Mouse (Mus musculus): ENCODE results near the gene Pdcd4. TPM values are rescaled to one million over a fixed set of nuclear protein-coding genes. Genes with fewer than 3 reads are reported as not detected.

The Pdcd4 gene
- total and polyA plus RNA-seq, 2 experiments from 2014 or later = 32.3 to 82.7 TPM

DNA sequence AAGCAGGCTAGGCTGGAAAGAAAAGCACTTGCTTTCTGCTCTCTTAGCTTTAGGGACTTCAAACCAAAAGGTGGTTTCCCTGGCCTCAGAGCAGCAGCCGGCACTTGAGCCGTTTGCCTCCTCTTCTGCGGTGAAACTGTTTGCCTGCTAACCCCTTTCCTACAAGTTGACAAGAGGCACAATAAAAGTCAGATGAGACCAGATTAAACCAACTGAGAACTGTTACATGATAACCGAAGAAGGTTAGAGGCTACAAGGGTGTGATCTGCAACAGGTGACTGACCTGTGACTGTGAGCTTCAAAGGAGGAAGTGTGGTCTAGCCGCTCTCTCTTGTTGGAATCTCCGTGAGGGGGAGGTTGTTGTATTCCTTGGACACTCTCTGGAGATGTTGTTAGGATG is 20.5 kb upstream of the Pdcd4 start:
- no peak overlapping the region for H3K4me2 ChIP-seq (ENCODE audit: low read depth)
- no peaks in the 10 kb centered on the region for H3K27me3 ChIP-seq (ENCODE audit: insufficient read depth, low read length)
- no peaks in the 10 kb centered on the region for H3K36me3 ChIP-seq (ENCODE audit: insufficient read depth)
- DNase-seq = no peak
- TF ChIP-seq CTCF (IDR thresholded peaks at IDR 0.05; ENCODE audit: low read depth) = no peak
- H3K9ac ChIP-seq = no peak overlapping the region
- H3K4me3 ChIP-seq (ENCODE audit: low read depth, low read length) = no peak overlapping the region
- H3K9me3 ChIP-seq (ENCODE audit: low read length) = no peaks in the 10 kb centered on the region
- no peak overlapping the region for H3K27ac ChIP-seq (ENCODE audit: low read depth, low read length)
- H3K4me1 ChIP-seq (ENCODE audit: insufficient read depth) = no peaks in the 10 kb centered on the region
- no peak for ATAC-seq
- WGBS = 84% methylated on average over 6 of the region's 6 CpGs

- 88% methylated on average over 6 of the region's 6 CpGs for WGBS
Observed at GRCm38 (mm10) chr19:53872994-53873713, 18.9 kb upstream of the Pdcd4 start.

DNA sequence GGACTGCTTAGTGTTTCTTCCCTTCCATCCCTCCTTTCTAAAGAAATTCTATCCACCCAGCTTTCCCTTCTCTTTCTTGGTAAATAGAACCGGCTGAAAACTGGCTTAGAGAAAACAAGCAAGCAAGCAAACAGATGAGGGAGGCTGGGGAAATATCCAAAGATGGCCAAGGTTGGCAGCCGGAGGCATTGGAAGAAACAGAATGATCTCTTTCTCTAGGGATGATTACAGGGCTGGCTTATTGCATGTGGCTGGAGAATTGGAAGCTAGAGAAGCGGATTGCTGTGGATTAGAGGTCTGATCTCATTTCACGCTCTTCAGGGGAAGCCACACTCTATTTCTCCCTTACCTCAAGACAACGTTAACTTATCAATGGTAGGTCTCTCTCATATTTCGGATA is 16.8 kb upstream of the Pdcd4 start:
- no peak for TF ChIP-seq CTCF (IDR thresholded peaks at IDR 0.05; ENCODE audit: low read depth)
- H3K27ac ChIP-seq (ENCODE audit: low read depth, low read length) = no peak overlapping the region

More at GRCm38 (mm10) chr19:53872994-53873713, 18.9 kb upstream of the Pdcd4 start:
- Histone ChIP-seq H3K9ac (no peak overlapping the region), H3K4me3 (ENCODE audit: low read depth, low read length) (no peak overlapping the region), H3K9me3 (ENCODE audit: low read length) (no peaks in the 10 kb centered on the region), H3K4me2 (ENCODE audit: low read depth) (no peak overlapping the region), H3K36me3 (ENCODE audit: insufficient read depth) (no peaks in the 10 kb centered on the region), H3K27ac (ENCODE audit: low read depth, low read length) (no peak overlapping the region), H3K27me3 (ENCODE audit: insufficient read depth, low read length) (no peaks in the 10 kb centered on the region), H3K4me1 (ENCODE audit: insufficient read depth) (no peaks in the 10 kb centered on the region)
- ATAC-seq = no peak
- no peak for DNase-seq
- no peak for TF ChIP-seq CTCF (IDR thresholded peaks at IDR 0.05; ENCODE audit: low read depth)

DNA sequence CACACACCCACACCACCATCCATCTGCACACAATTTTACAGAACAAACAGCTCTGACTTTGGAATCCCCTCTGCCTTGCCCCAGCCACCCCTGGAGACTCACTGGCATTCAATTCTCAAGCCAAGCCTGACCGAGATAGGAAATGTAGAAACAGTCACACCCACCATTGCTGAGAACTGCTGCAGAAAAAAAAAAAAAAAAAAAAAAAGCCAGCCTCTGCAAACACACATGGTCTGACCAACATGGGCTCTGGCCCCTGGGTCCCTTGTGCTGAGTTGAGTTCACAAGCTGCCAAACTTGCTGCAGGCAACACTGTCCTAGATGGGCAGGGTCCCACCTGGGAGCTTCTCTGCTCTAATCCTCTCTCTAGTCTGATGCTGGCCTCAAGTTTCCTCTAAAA is 14.3 kb upstream of the Pdcd4 start:
- no peak for DNase-seq
- H3K9me3 ChIP-seq (ENCODE audit: low read length) = no peaks in the 10 kb centered on the region
- 73% methylated on average over 1 of the region's 1 CpGs for WGBS

More for the DNA sequence above, 16.8 kb upstream of the Pdcd4 start:
- no peak for ATAC-seq
- Histone ChIP-seq H3K4me2 (ENCODE audit: low read depth) (no peak overlapping the region), H3K36me3 (ENCODE audit: insufficient read depth) (no peaks in the 10 kb centered on the region), H3K9ac (no peak overlapping the region), H3K9me3 (ENCODE audit: low read length) (no peaks in the 10 kb centered on the region), H3K4me3 (ENCODE audit: low read depth, low read length) (no peak overlapping the region), H3K27me3 (ENCODE audit: insufficient read depth, low read length) (no peaks in the 10 kb centered on the region), H3K4me1 (ENCODE audit: insufficient read depth) (no peaks in the 10 kb centered on the region)
- DNase-seq = no peak
- 62% methylated on average over 6 of the region's 6 CpGs for WGBS

GRCm38 (mm10) chr19:53880460-53880859 is 11.6 kb upstream of the Pdcd4 start:
- no peaks in the 10 kb centered on the region for H3K36me3 ChIP-seq (ENCODE audit: insufficient read depth)
- TF ChIP-seq CTCF (IDR thresholded peaks at IDR 0.05; ENCODE audit: low read depth) = no peak
- H3K27me3 ChIP-seq (ENCODE audit: insufficient read depth, low read length) = no peaks in the 10 kb centered on the region
- DNase-seq (no peak), ATAC-seq (no peak)
- no peak overlapping the region for H3K9ac ChIP-seq
- no peaks in the 10 kb centered on the region for H3K9me3 ChIP-seq (ENCODE audit: low read length)
- no peak overlapping the region for H3K4me3 ChIP-seq (ENCODE audit: low read depth, low read length)
- H3K4me2 ChIP-seq (ENCODE audit: low read depth) = no peak overlapping the region
- H3K27ac ChIP-seq (ENCODE audit: low read depth, low read length) = no peak overlapping the region
- H3K4me1 ChIP-seq (ENCODE audit: insufficient read depth) = no peaks in the 10 kb centered on the region
- WGBS = 80% methylated on average over 1 of the region's 1 CpGs

More for the DNA sequence above, 14.3 kb upstream of the Pdcd4 start:
- Histone ChIP-seq H3K4me2 (ENCODE audit: low read depth) (no peak overlapping the region), H3K9ac (no peak overlapping the region), H3K4me1 (ENCODE audit: insufficient read depth) (no peaks in the 10 kb centered on the region), H3K27ac (ENCODE audit: low read depth, low read length) (no peak overlapping the region), H3K4me3 (ENCODE audit: low read depth, low read length) (no peak overlapping the region), H3K27me3 (ENCODE audit: insufficient read depth, low read length) (no peaks in the 10 kb centered on the region), H3K36me3 (ENCODE audit: insufficient read depth) (no peaks in the 10 kb centered on the region)
- TF ChIP-seq CTCF (IDR thresholded peaks at IDR 0.05; ENCODE audit: low read depth) = no peak
- ATAC-seq = no peak

DNA sequence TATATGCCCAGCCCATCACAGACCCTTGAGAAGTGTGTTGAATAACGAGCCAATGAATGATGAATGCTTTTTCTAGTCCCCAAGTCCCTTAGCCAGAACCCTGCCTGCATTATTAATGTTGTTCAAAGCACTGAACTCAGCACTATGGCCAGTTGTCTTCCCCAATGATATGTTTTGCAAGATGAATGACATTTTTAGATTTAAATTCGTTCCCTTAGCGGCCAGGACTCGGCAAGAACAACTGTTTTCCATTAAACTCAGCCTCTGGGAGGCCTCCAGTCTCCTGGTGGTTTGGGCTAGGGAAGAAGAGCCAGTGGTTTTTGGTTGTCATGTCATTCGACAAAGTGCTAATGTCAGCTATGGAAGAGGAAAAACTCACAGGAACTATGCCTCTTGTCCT is 10.2 kb upstream of the Pdcd4 start:
- 64% methylated on average over 5 of the region's 5 CpGs for WGBS
- H3K27me3 ChIP-seq (ENCODE audit: insufficient read depth, low read length) = no peaks in the 10 kb centered on the region
- DNase-seq (no peak), ATAC-seq (no peak)
- H3K4me3 ChIP-seq (ENCODE audit: low read depth, low read length) = no peak overlapping the region
- H3K27ac ChIP-seq (ENCODE audit: low read depth, low read length) = no peak overlapping the region
- no peak overlapping the region for H3K4me2 ChIP-seq (ENCODE audit: low read depth)
- H3K9me3 ChIP-seq (ENCODE audit: low read length) = no peaks in the 10 kb centered on the region
- no peak overlapping the region for H3K9ac ChIP-seq
- H3K4me1 ChIP-seq (ENCODE audit: insufficient read depth) = no peaks in the 10 kb centered on the region
- H3K36me3 ChIP-seq (ENCODE audit: insufficient read depth) = no peaks in the 10 kb centered on the region
- no peak for TF ChIP-seq CTCF (IDR thresholded peaks at IDR 0.05; ENCODE audit: low read depth)

GRCm38 (mm10) chr19:53885450-53885849 is 6.6 kb upstream of the Pdcd4 start:
- Histone ChIP-seq H3K27ac (ENCODE audit: low read depth, low read length) (no peak overlapping the region), H3K4me3 (ENCODE audit: low read depth, low read length) (no peak overlapping the region), H3K36me3 (ENCODE audit: insufficient read depth) (no peaks in the 10 kb centered on the region), H3K27me3 (ENCODE audit: insufficient read depth, low read length) (no peaks in the 10 kb centered on the region), H3K4me1 (ENCODE audit: insufficient read depth) (no peaks in the 10 kb centered on the region), H3K9me3 (ENCODE audit: low read length) (no peaks in the 10 kb centered on the region), H3K9ac (no peak overlapping the region), H3K4me2 (ENCODE audit: low read depth) (no peak overlapping the region)
- no peak for ATAC-seq
- no peak for DNase-seq
- WGBS = 11% methylated on average over 10 of the region's 10 CpGs
- no peak for TF ChIP-seq CTCF (IDR thresholded peaks at IDR 0.05; ENCODE audit: low read depth)
